Mouse (Mus musculus): ENCODE measurements at regions not wholly inside any gene's neighbourhood (a gene's known extent, or its start where the extent isn't known, plus 50 kb on each side); places are given as distances from the start of the nearest gene placed in this dataset.

GRCm38 (mm10) chr5:118316310-118317017 is 71.4 kb downstream of the 2410131K14Rik start:
- DNase-seq (ENCODE audit: low spot score) = no peak

DNA sequence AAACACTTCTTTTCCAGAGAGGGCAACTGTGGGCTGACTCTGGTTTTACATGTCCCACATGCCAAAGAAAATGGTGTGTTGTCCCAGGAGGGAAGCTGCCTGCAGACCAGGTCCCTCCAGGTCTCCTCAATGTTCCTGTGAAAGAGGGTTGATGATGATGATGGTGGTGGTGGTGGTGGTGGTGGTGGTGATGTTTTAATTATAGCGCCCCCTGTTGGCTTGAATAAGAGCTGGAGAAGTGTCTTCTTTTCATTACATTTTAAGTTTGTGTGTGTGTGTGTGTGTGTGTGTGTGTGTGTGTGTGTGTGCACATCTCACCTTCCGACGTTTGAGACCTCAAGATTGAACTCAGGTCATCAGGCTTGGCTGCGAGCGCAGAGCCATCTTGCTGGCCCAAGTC is 73.0 kb downstream of the 2410131K14Rik start:
- DNase-seq (ENCODE audit: low spot score) = no peak

- DNase-seq (ENCODE audit: low spot score) = no peak
Measured at GRCm38 (mm10) chr5:118318883-118319282, 73.9 kb downstream of the 2410131K14Rik start.

DNA sequence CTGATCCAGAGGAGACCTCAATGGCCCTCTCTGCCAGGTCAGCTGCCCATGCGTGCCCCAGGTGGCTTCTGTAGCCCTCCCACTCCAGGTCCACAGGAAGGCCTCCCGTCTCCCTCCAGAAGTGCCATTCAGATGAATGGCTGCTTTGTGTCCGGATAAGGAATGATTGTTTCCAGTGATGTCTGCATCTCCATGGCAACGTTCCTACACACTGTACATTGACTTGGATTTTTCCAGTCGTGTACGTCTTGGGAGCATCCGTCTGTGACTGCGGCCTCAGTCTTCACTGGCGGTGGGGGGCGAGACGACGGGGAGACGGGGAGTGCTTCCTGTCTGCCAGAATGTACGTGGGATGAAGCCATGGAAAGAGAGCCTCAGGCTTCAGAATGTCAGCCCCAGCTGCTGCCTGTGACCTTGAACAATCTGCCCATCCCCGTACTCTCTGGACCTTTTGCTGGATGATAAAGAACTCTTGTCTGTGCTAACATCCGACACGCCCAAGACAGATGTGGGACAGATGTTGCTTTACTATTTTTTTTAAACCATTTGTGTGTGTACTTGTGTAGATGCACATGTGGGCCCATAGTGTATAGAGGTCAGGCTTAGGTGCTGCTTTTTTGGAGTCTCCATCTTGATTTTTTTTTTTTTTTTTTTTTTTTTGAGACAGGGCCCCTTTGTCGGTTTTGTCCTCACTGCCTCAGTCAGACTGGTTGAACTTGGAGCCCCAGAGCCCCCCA is 76.9 kb downstream of the 2410131K14Rik start:
- no peak for DNase-seq (ENCODE audit: low spot score)

- no peak for DNase-seq (ENCODE audit: low spot score)
Measured at GRCm38 (mm10) chr5:118323151-118323550, 78.1 kb downstream of the 2410131K14Rik start.

- DNase-seq (ENCODE audit: low spot score) = peak; percentile 59
Measured at GRCm38 (mm10) chr5:118326837-118327541, 82.0 kb downstream of the 2410131K14Rik start.

- no peak for DNase-seq (ENCODE audit: low spot score)
Measured at GRCm38 (mm10) chr5:118327961-118328712, 83.1 kb downstream of the 2410131K14Rik start.

- DNase-seq (ENCODE audit: low spot score) = no peak
Measured at GRCm38 (mm10) chr5:118329143-118329542, 84.1 kb downstream of the 2410131K14Rik start.

- DNase-seq (ENCODE audit: low spot score) = no peak
Measured at GRCm38 (mm10) chr5:118331286-118331607, 86.2 kb downstream of the 2410131K14Rik start.

DNA sequence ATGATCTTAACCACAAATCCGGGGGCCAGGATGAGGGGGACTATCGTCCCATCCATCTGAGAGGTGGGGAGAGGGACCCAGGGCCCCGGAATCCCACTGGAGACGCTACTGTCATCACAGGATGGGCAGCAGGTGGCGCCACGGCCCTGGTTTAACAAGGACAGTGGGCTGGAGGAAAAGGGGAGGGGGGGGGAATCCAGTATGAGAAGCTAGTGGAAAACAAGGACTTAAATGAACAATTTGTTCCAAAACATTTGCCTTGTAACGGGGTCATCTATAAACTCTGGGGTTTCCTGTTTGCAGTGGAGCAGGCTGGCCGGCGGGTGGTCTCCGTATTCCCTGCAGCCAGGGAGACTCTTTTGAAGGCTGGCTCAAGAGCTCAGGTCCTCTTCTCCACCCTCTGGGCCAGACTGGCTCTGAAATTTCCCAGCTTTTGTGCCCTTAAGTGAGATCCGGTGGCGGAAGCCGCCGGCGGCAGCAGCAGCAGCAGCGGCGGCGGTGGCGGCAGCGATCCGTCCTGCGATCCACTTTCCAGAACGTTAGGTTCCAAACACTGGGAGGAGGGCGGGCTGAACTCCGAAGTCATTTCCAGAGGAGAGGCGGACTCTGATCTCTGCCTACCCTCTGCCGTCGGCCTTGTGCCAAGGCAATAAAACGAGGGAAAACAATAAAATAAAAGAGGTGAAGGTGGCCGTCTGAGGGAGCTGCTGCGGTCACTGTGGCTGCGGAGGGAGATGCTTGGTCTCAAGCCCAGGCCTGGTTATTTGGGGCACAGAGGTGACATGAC is 86.8 kb downstream of the 2410131K14Rik start:
- DNase-seq (ENCODE audit: low spot score) = peak; percentile 15

- DNase-seq (ENCODE audit: low spot score) = no peak
Measured at GRCm38 (mm10) chr5:118334054-118334453, 89.0 kb downstream of the 2410131K14Rik start.

DNA sequence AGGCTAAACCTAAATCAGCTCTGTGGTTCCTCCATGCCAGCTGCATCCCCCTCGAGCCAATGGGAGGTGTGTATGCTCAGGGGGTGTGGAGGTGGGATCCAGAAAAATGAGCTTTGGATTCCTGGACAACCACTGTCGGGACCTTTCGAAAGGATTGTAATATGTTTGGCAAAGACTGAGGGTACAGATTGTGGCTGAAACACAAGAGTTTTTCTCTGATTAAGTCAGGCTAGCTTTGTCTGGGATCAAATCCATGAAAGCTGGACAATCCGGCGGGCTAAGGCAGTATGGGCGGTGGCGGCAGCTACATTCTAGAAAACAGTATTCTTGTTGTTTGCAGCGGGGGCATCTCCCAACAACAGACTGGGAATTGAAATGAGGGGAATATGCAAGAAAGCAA is 93.2 kb downstream of the 2410131K14Rik start:
- no peak for DNase-seq (ENCODE audit: low spot score)

DNA sequence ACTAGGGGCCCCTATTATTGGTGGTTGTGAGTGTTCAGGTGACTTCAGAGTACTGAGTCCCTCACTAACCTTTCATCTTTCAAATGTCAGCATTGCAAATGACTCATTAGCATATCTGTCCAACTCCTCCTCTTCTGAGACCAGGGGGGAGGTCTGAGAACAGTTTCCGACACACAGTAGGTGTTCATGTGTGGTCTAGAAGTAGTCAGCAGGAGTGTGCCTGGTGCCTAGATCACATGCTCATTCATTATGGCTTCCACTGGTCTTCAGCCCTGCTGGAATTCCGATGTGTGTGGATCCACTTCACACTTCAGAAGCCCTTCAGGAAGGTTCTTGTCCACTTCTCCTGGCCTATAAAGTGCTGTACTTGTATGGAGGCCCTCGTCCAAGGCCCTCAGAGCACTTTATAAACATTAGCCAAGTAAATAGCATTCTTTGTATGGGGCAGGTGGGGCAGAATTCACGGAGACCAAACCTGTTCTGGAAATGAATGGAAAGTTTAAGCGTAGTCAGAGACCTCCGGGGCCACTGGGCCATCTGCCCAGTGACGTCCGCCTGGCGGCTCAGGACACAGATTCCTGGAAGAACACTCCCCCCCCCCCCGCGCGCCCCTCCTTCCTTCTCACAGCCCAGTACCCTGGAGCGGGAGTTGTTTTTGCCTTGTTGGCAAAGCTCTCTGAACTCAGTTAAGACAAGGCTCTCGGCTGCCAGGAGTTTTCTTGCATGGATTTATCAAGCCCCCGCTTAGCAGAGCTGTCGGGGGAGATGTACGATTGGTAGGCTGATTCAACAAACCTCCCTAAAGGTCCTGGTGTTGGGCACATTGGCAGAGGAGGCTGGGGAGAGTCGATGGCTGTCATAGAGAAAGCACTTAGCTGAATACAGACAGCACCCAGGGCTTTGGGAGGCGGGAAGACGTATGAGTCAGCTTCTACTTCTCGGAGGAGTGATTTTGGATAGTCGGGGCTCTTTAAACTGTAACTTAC is 94.9 kb downstream of the 2410131K14Rik start:
- DNase-seq (ENCODE audit: low spot score) = no peak

DNA sequence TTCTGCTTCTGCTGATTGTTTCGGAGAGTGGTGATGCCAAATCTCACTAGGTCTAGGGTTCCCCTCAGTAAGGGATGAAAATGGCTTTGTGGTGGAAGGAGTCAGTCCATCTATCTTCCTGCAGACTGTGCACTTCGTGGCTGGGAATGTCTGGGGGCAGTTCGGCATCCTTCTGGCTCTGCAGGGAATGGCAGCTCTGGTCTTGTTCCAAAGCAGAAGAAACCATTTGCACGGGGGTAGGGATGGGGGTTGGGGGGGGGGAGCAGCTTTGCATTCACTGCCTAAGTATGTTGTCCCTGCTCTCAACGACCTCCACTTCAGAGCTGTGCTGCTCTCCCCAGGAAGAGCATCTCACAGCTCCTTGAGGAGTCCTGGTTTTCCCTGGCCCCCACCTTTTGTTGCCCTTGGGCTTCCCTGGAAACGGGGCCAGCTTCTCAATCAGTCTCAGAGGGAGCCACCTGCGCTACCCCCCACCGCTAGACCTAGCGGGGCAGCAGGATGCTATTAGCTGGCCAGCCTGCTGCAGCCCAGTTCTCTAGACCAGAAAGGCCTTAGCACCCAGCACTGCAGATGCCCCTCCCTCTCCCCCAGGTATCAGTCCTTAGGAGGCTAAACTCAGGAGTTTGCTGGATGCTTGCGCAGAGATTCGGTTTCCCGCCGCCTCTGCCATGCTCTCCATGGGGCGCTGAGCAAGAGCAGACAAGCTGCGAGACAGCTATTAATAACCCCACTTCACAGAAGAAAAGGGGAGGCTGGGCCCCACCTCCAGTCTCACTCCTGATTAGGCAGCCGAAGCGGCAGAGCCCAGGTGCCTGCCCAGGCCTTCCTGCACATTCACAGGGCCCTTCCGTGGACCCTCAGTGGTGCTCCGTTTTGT is 98.7 kb downstream of the 2410131K14Rik start:
- DNase-seq (ENCODE audit: low spot score) = no peak

GRCm38 (mm10) chr5:118345226-118345625 is 100.2 kb downstream of the 2410131K14Rik start:
- DNase-seq (ENCODE audit: low spot score) = no peak

GRCm38 (mm10) chr5:118349057-118349456 is 104.0 kb downstream of the 2410131K14Rik start:
- DNase-seq (ENCODE audit: low spot score) = no peak

- DNase-seq (ENCODE audit: low spot score) = no peak
Measured at GRCm38 (mm10) chr5:118351301-118351700, 106.3 kb downstream of the 2410131K14Rik start.

DNA sequence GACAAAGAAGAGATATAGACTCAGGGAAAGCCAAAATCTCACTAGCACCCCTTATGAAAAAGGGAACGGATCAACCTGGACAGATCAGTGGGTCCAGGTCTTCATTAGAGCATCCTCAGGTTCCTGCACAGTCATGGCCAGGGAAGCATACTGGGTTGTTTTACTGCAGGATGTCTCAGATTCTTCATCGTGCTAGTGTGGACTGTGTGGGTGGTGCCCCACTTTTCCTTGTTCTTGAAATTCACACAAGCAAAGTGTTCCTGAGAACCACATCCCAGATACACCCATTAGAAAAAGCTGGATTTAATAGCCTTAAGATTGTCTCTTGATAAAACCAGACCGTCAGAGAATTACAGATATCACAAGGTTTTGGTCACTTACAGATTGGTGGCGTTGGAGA is 107.1 kb downstream of the 2410131K14Rik start:
- DNase-seq (ENCODE audit: low spot score) = no peak

DNA sequence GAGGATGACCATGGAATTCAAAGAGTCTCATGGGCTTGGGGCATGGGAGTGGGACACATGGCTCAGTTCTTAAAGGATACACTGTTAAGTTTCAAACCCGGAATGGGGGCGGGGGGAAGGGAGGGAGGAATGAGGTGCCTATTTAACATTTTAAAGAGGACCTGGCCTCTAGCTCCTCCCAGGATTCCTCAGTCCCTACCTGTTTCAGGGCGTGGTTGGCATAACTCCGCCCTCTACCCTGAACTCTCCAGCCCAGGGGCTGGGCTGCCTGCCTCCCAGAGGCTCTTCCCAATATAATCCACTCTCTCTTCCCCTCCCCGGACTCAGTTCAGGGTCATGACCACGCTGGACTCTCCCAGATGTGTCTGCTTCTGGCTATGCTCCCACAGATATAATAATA is 108.0 kb downstream of the 2410131K14Rik start:
- DNase-seq (ENCODE audit: low spot score) = no peak

All from T-cell, adult 2 months (primary cell).